Mouse (Mus musculus): ENCODE measurements around the gene Lrrn2. TPM values are rescaled to one million over a fixed set of nuclear protein-coding genes. Genes with fewer than 3 reads are reported as not detected.
A peak's percentile ranks its signal among the peaks of the same experiment; 100 is the strongest.

The Lrrn2 gene
- polyA plus RNA-seq, 1 experiment from 2014 or later, result 6.3 TPM

- 49% methylated on average over 6 of the region's 6 CpGs for WGBS
- H3K27me3 ChIP-seq, result peaks cover 6% of the 10 kb centered on the region; the same call in 1 of the 2 replicates
- H3K4me3 ChIP-seq, result no peak overlapping the region
Measured at GRCm38 (mm10) chr1:132915849-132916493, 35.9 kb downstream of the Lrrn2 start.

DNA sequence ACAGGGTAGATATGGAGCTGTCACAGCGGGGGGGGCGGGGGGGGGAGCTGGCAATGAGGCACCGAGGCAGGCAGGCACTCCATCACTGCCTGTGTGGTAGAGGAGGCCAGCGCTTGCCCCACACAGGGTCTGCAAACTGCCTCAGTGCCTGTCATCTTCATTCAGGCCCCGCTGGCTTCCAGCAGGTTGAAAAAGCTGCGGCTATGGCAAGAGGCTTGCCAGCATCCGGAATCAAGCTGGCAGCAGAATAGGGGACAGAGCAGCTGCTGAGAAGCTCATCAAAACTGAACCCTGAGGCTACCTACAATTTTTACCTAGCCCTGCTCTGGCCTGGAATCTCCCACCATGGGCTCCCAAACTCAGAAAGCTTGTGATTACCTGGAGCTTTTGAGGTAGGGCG is 37.5 kb downstream of the Lrrn2 start:
- Histone ChIP-seq H3K27me3 (peaks cover 6% of the 10 kb centered on the region; the same call in 1 of the 2 replicates), H3K9me3 (no peaks in the 10 kb centered on the region), H3K9ac (no peak overlapping the region), H3K4me2 (no peak overlapping the region), H3K4me3 (no peak overlapping the region), H3K27ac (no peak overlapping the region), H3K36me3 (no peaks in the 10 kb centered on the region), H3K4me1 (peaks cover 11% of the 10 kb centered on the region)
- ATAC-seq (ENCODE audit: insufficient number of reproducible peaks, low FRiP score, low TSS enrichment, low read depth), result no peak
- 8% methylated on average over 8 of the region's 8 CpGs for WGBS

More at GRCm38 (mm10) chr1:132915849-132916493, 35.9 kb downstream of the Lrrn2 start:
- ATAC-seq (ENCODE audit: insufficient number of reproducible peaks, low FRiP score, low TSS enrichment, low read depth), result no peak
- H3K27ac ChIP-seq, result no peak overlapping the region
- no peaks in the 10 kb centered on the region for H3K9me3 ChIP-seq
- H3K9ac ChIP-seq, result no peak overlapping the region
- peaks cover 9% of the 10 kb centered on the region for H3K4me1 ChIP-seq
- no peak overlapping the region for H3K4me2 ChIP-seq
- no peaks in the 10 kb centered on the region for H3K36me3 ChIP-seq

DNA sequence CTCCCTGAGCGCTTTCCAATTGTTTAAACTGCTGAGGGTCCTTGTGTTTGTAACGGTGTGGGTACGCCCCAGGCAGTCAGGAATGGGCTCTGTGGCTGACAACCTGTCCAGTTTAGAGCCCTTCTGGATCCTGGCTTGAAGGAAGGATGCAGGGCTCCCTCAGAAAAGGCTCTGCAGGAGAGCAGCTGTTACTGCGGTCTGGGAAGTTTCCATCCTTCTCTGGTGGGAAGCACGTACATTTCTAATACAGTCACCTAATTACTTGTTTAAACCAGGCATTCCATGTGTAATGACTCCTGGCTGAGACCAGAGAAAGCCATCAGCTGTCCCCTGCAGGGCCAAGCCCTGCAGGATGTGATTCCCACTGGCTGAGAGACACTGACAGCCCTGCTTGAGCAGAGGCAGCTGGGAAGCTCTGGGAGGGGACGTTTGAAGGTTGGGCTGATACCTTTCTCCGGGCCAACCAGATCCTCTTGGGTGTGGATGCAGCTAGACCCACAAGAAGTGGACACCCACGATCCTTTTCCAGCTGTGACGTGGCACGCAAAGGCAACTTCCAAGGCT is 38.1 kb downstream of the Lrrn2 start:
- H3K4me3 ChIP-seq, result no peak overlapping the region
- H3K9me3 ChIP-seq, result no peaks in the 10 kb centered on the region
- no peak overlapping the region for H3K4me2 ChIP-seq
- 0 out of 2 replicates have a peak, but pooled peaks have one; percentile 40 for ATAC-seq (ENCODE audit: insufficient number of reproducible peaks, low FRiP score, low TSS enrichment, low read depth)
- H3K9ac ChIP-seq, result no peak overlapping the region
- H3K36me3 ChIP-seq, result no peaks in the 10 kb centered on the region
- no peak overlapping the region for H3K27ac ChIP-seq
- H3K4me1 ChIP-seq, result peaks cover 11% of the 10 kb centered on the region
- 16% methylated on average over 10 of the region's 10 CpGs for WGBS
- H3K27me3 ChIP-seq, result peaks cover 6% of the 10 kb centered on the region; the same call in 1 of the 2 replicates

DNA sequence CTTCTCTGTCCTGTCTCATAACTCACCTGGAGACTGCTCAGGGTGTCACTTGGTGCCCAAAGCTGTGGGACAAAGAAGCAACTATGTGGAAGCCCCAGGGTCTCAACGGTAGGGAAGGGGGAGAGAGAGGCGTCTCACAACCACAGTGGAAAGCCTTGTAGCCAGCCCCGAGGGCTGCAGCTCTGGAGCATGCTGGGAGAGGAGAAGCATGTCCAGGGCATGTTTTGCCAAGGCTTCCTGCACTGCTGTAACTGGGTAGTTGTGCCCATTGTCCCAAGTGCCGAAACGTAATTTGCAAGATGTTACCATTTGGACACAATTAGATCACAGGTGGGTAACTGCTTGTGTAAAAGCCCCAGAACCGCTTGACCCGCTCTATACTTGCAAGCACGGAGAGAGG is 39.2 kb downstream of the Lrrn2 start:
- peaks cover 6% of the 10 kb centered on the region; the same call in 1 of the 2 replicates for H3K27me3 ChIP-seq
- H3K9me3 ChIP-seq, result no peaks in the 10 kb centered on the region
- H3K27ac ChIP-seq, result no peak overlapping the region
- no peak for ATAC-seq (ENCODE audit: insufficient number of reproducible peaks, low FRiP score, low TSS enrichment, low read depth)
- H3K4me2 ChIP-seq, result no peak overlapping the region
- peaks cover 11% of the 10 kb centered on the region for H3K4me1 ChIP-seq
- no peak overlapping the region for H3K9ac ChIP-seq
- H3K4me3 ChIP-seq, result no peak overlapping the region
- H3K36me3 ChIP-seq, result no peaks in the 10 kb centered on the region
- 77% methylated on average over 8 of the region's 8 CpGs for WGBS

GRCm38 (mm10) chr1:132921071-132921470 is 41.0 kb downstream of the Lrrn2 start:
- ATAC-seq (ENCODE audit: insufficient number of reproducible peaks, low FRiP score, low TSS enrichment, low read depth), result no peak
- Histone ChIP-seq H3K4me3 (no peak overlapping the region), H3K27ac (no peak overlapping the region), H3K36me3 (no peaks in the 10 kb centered on the region), H3K9me3 (no peaks in the 10 kb centered on the region), H3K27me3 (peaks cover 6% of the 10 kb centered on the region; the same call in 1 of the 2 replicates), H3K9ac (no peak overlapping the region), H3K4me1 (peaks cover 11% of the 10 kb centered on the region), H3K4me2 (no peak overlapping the region)
- 7% methylated on average over 13 of the region's 13 CpGs for WGBS

- Histone ChIP-seq H3K4me2 (no peak overlapping the region), H3K27me3 (peaks cover 6% of the 10 kb centered on the region; the same call in 1 of the 2 replicates), H3K36me3 (no peaks in the 10 kb centered on the region), H3K4me1 (peaks cover 11% of the 10 kb centered on the region), H3K9me3 (no peaks in the 10 kb centered on the region), H3K27ac (no peak overlapping the region), H3K4me3 (no peak overlapping the region), H3K9ac (no peak overlapping the region)
- 90% methylated on average over 9 of the region's 9 CpGs for WGBS
- ATAC-seq (ENCODE audit: insufficient number of reproducible peaks, low FRiP score, low TSS enrichment, low read depth), result no peak
Measured at GRCm38 (mm10) chr1:132922257-132922656, 42.2 kb downstream of the Lrrn2 start.

DNA sequence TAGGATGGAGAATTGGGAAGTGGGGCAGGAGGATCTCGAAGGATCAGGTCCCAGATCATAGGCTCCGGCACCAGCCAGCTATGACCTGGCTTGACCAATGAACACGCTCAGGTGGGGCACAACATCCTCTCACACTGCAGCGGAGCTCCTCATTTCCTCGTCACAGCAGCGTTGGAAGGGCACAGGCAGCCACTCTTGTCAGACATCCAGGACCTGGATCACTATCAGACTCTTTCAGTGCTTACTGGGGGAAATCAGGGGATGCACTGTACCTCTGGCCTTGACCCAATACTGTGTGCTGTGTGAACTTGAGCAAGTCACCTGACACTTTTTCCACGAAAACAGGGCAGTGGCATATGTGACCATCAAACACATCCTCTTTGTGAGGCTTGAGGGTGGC is 45.2 kb downstream of the Lrrn2 start:
- H3K9me3 ChIP-seq, result no peaks in the 10 kb centered on the region
- H3K4me3 ChIP-seq, result no peak overlapping the region
- H3K9ac ChIP-seq, result no peak overlapping the region
- H3K4me2 ChIP-seq, result no peak overlapping the region
- 0 out of 2 replicates have a peak, but pooled peaks cover 7% of the 10 kb centered on the region for H3K4me1 ChIP-seq
- WGBS, result 80% methylated on average over 7 of the region's 7 CpGs
- no peaks in the 10 kb centered on the region; the same call in 1 of the 2 replicates for H3K27me3 ChIP-seq
- no peak for ATAC-seq (ENCODE audit: insufficient number of reproducible peaks, low FRiP score, low TSS enrichment, low read depth)
- no peak overlapping the region for H3K27ac ChIP-seq
- H3K36me3 ChIP-seq, result no peaks in the 10 kb centered on the region

GRCm38 (mm10) chr1:132928032-132928906 is 48.2 kb downstream of the Lrrn2 start:
- Histone ChIP-seq H3K9me3 (no peaks in the 10 kb centered on the region), H3K27me3 (no peaks in the 10 kb centered on the region; the same call in 1 of the 2 replicates), H3K36me3 (no peaks in the 10 kb centered on the region), H3K27ac (no peak overlapping the region), H3K9ac (no peak overlapping the region), H3K4me2 (no peak overlapping the region), H3K4me3 (no peak overlapping the region), H3K4me1 (0 out of 2 replicates have a peak, but pooled peaks cover 5% of the 10 kb centered on the region)
- 39% methylated on average over 19 of the region's 19 CpGs for WGBS
- ATAC-seq (ENCODE audit: insufficient number of reproducible peaks, low FRiP score, low TSS enrichment, low read depth), result no peak

DNA sequence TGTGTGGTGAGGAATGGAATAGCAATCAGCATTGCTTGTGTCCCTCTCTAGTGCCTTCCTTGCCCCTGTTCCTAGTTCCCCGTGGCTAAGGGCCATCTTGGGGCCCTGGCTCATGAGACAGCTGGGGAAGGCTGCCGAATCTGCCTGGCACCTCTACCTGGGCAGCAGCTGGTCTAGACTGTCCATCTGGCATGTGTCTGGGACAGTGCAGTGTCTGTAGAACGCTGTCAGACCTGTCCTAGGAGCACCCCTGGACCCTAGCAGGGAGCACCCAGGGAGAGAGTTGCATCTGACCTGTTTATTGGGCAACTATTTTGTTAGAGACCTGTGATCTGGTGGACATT is 48.8 kb downstream of the Lrrn2 start:
- Histone ChIP-seq H3K36me3 (no peaks in the 10 kb centered on the region), H3K4me1 (0 out of 2 replicates have a peak, but pooled peaks cover 5% of the 10 kb centered on the region), H3K27ac (no peak overlapping the region), H3K9me3 (no peaks in the 10 kb centered on the region), H3K4me3 (no peak overlapping the region), H3K27me3 (no peaks in the 10 kb centered on the region; the same call in 1 of the 2 replicates), H3K4me2 (no peak overlapping the region), H3K9ac (no peak overlapping the region)
- no peak for ATAC-seq (ENCODE audit: insufficient number of reproducible peaks, low FRiP score, low TSS enrichment, low read depth)
- 51% methylated on average over 3 of the region's 3 CpGs for WGBS

GRCm38 (mm10) chr1:132930291-132930690 is 50.2 kb downstream of the Lrrn2 start:
- no peak overlapping the region for H3K4me2 ChIP-seq
- no peak for ATAC-seq (ENCODE audit: insufficient number of reproducible peaks, low FRiP score, low TSS enrichment, low read depth)
- no peak overlapping the region for H3K4me3 ChIP-seq
- no peaks in the 10 kb centered on the region for H3K9me3 ChIP-seq
- peaks cover 2% of the 10 kb centered on the region; the same call in 1 of the 2 replicates for H3K27me3 ChIP-seq
- H3K9ac ChIP-seq, result no peak overlapping the region
- H3K4me1 ChIP-seq, result peaks cover 10% of the 10 kb centered on the region; the same call in 1 of the 2 replicates
- H3K36me3 ChIP-seq, result no peaks in the 10 kb centered on the region
- H3K27ac ChIP-seq, result no peak overlapping the region
- whole genome bisulfite sequencing, result 31% methylated on average over 4 of the region's 4 CpGs

- Histone ChIP-seq H3K4me1 (peaks cover 10% of the 10 kb centered on the region; the same call in 1 of the 2 replicates), H3K9me3 (no peaks in the 10 kb centered on the region), H3K36me3 (no peaks in the 10 kb centered on the region), H3K27ac (no peak overlapping the region), H3K4me3 (no peak overlapping the region), H3K9ac (no peak overlapping the region), H3K27me3 (peaks cover 7% of the 10 kb centered on the region; the same call in 1 of the 2 replicates), H3K4me2 (no peak overlapping the region)
- ATAC-seq (ENCODE audit: insufficient number of reproducible peaks, low FRiP score, low TSS enrichment, low read depth), result no peak
- WGBS, result 70% methylated on average over 2 of the region's 2 CpGs
Measured at GRCm38 (mm10) chr1:132932421-132932820, 52.3 kb downstream of the Lrrn2 start.
